Mouse (Mus musculus): ENCODE data around the gene Rpusd2.

- no peak for TF ChIP-seq CTCF (IDR thresholded peaks at IDR 0.05; ENCODE audit: insufficient read depth, low read length)
- no peak for TF ChIP-seq POLR2A (IDR thresholded peaks at IDR 0.05; ENCODE audit: borderline replicate concordance, extremely low read depth, low read depth, low read length)
These were observed 15.5 kb upstream of the Rpusd2 start for GRCm38 (mm10) chr2:119019131-119019530.
